Mouse (Mus musculus) lung, postnatal 0 days (tissue): ENCODE measurements around the gene Xaf1. TPM values are rescaled to one million over a fixed set of nuclear protein-coding genes. Genes with fewer than 3 reads are reported as not detected.

Experiments
- ATAC-seq: fragments of 200-750 bp; cut with Nextera tagmentation; 2 replicates; pipeline ENCODE4 v1.8.0; 2017; ENCODE audit warnings: moderate library complexity
- DNase-seq: peaks from one replicate; pipeline ENCODE4 v3.0.0-alpha.2; 2016; ENCODE audit warnings: low spot score
- H3K27ac ChIP-seq: fragments of 300-500 bp; sonication (generic); 2 replicates; pipeline ENCODE4 v1.5.1; 2014; ENCODE audit warnings: antibody characterized with exemption, mild to moderate bottlenecking, low read length, mixed read lengths
- H3K27me3 ChIP-seq: fragments of 300-500 bp; sonication (generic); replicated peaks from 2 replicates; pipeline ENCODE4 v1.6.1; 2014; ENCODE audit warnings: low read length, mixed read lengths; ENCODE audit not compliant: insufficient read depth
- H3K36me3 ChIP-seq: fragments of 300-500 bp; sonication (generic); 2 replicates; pipeline ENCODE4 v1.6.1; 2014; ENCODE audit warnings: low read length, mixed read lengths; ENCODE audit not compliant: insufficient read depth
- H3K4me1 ChIP-seq: fragments of 300-500 bp; sonication (generic); 2 replicates; pipeline ENCODE4 v1.6.1; 2014; ENCODE audit warnings: antibody characterized with exemption, low read depth, low read length, mixed read lengths; ENCODE audit not compliant: insufficient read depth
- H3K4me2 ChIP-seq: fragments of 300-500 bp; sonication (generic); replicated peaks from 2 replicates; pipeline ENCODE4 v1.6.1; 2014; ENCODE audit warnings: low read depth, mild to moderate bottlenecking, low read length, moderate library complexity, mixed read lengths
- H3K4me3 ChIP-seq: fragments of 300-500 bp; sonication (generic); 2 replicates; pipeline ENCODE4 v1.5.1; 2014; ENCODE audit warnings: low read depth, low read length
- H3K9ac ChIP-seq: fragments of 300-500 bp; sonication (generic); replicated peaks from 2 replicates; pipeline ENCODE4 v1.6.1; 2014; ENCODE audit warnings: low read depth, mild to moderate bottlenecking
- H3K9me3 ChIP-seq: fragments of 300-500 bp; sonication (generic); 2 replicates; pipeline ENCODE4 v1.6.1; 2016; ENCODE audit warnings: low read length, mixed read lengths
- CTCF ChIP-seq: IDR thresholded peaks from 2 replicates; pipeline ENCODE4 v1.5.1; 2016; ENCODE audit warnings: antibody characterized with exemption, mild to moderate bottlenecking
- EP300 ChIP-seq: IDR thresholded peaks from 2 replicates; pipeline ENCODE4 v1.6.1; 2016; ENCODE audit warnings: antibody characterized with exemption, mild to moderate bottlenecking, control low read depth
- WGBS: fragments of 180-500 bp; shearing (Covaris S2); extraction: QIAGEN DNeasy Blood & Tissue Kit; methylation state at CpG from one replicate; pipeline ENCODE4 v1.1.7; 2014; 5-methylcytosine and 5-hydroxymethylcytosine counted together
- polyA plus RNA-seq: library from polyadenylated mRNA; unstranded; fragments of >200 nt; fragmentation: Nextera tagmentation; extraction: Ambion mirVana; gene quantifications from 2 replicates; pipeline ENCODE4 v1.2.1, GENCODE M21; 2015

Gene Xaf1
- 32.3 and 39.7 TPM in 2 replicates for polyA plus RNA-seq

GRCm38 (mm10) chr11:72301334-72301733 lies at the start of gene Xaf1:
Xaf1 (plus strand) TSS chr11:72301629.
- DNase-seq (peak; percentile 95), ATAC-seq (peak; percentile 97)
- Histone ChIP-seq H3K4me3 (peak within 1 kb of the TSS; percentile 40), H3K9me3 (no peaks in the 10 kb centered on the region), H3K27ac (peak within 1 kb of the TSS; percentile 79), H3K9ac (peak within 1 kb of the TSS; percentile 8), H3K27me3 (no peaks in the 10 kb centered on the region), H3K4me1 (peaks cover 12% of the 10 kb centered on the region; the same call in 1 of the 2 replicates), H3K4me2 (peak within 1 kb of the TSS; percentile 69), H3K36me3 (no peaks in the 10 kb centered on the region; the same call in 1 of the 2 replicates)
- WGBS = 1% methylated on average over 6 of the region's 6 CpGs
- TF ChIP-seq CTCF (no peak), EP300 (no peak)

- Histone ChIP-seq H3K9ac (no peak overlapping the region), H3K36me3 (no peaks in the 10 kb centered on the region), H3K9me3 (no peaks in the 10 kb centered on the region), H3K27ac (no peak overlapping the region), H3K4me3 (no peak overlapping the region), H3K4me2 (no peak overlapping the region), H3K27me3 (no peaks in the 10 kb centered on the region), H3K4me1 (no peaks in the 10 kb centered on the region)
- 93% methylated on average over 4 of the region's 4 CpGs for WGBS
- DNase-seq (no peak), ATAC-seq (no peak)
- TF ChIP-seq EP300 (no peak), CTCF (no peak)
Observed at GRCm38 (mm10) chr11:72255629-72256028, 45.8 kb upstream of the Xaf1 start.

GRCm38 (mm10) chr11:72256441-72256840 lies 45.0 kb upstream of the Xaf1 start:
- WGBS = 76% methylated on average over 2 of the region's 2 CpGs
- no peaks in the 10 kb centered on the region for H3K36me3 ChIP-seq
- no peaks in the 10 kb centered on the region for H3K27me3 ChIP-seq
- no peak overlapping the region for H3K4me2 ChIP-seq
- TF ChIP-seq EP300 = no peak
- TF ChIP-seq CTCF = no peak
- no peaks in the 10 kb centered on the region for H3K4me1 ChIP-seq
- H3K27ac ChIP-seq = no peak overlapping the region
- H3K9ac ChIP-seq = no peak overlapping the region
- no peak overlapping the region for H3K4me3 ChIP-seq
- no peak for DNase-seq
- no peaks in the 10 kb centered on the region for H3K9me3 ChIP-seq
- ATAC-seq = no peak

GRCm38 (mm10) chr11:72265483-72265882 lies 35.9 kb upstream of the Xaf1 start:
- 0 out of 2 replicates have a peak, but pooled peaks cover 10% of the 10 kb centered on the region for H3K27me3 ChIP-seq
- ATAC-seq (no peak), DNase-seq (no peak)
- H3K4me2 ChIP-seq = no peak overlapping the region
- H3K4me1 ChIP-seq = peaks cover 12% of the 10 kb centered on the region
- no peak overlapping the region for H3K9ac ChIP-seq
- H3K36me3 ChIP-seq = no peaks in the 10 kb centered on the region
- 8% methylated on average over 11 of the region's 11 CpGs for WGBS
- H3K9me3 ChIP-seq = no peaks in the 10 kb centered on the region
- no peak overlapping the region for H3K27ac ChIP-seq
- no peak overlapping the region for H3K4me3 ChIP-seq
- TF ChIP-seq EP300 (no peak), CTCF (no peak)

GRCm38 (mm10) chr11:72266207-72266959 lies 35.0 kb upstream of the Xaf1 start:
- H3K4me3 ChIP-seq = peak overlapping the region; percentile 36
- H3K9me3 ChIP-seq = no peaks in the 10 kb centered on the region
- DNase-seq (peak; percentile 67), ATAC-seq (peak; percentile 81)
- H3K27ac ChIP-seq = no peak overlapping the region
- H3K9ac ChIP-seq = no peak overlapping the region
- peaks cover 12% of the 10 kb centered on the region for H3K4me1 ChIP-seq
- no peaks in the 10 kb centered on the region for H3K36me3 ChIP-seq
- peak overlapping the region; percentile 68 for H3K4me2 ChIP-seq
- 0 out of 2 replicates have a peak, but pooled peaks cover 10% of the 10 kb centered on the region for H3K27me3 ChIP-seq
- TF ChIP-seq EP300 (no peak), CTCF (peak; percentile 61)
- 2% methylated on average over 46 of the region's 46 CpGs for WGBS

GRCm38 (mm10) chr11:72266960-72267560 lies 34.4 kb upstream of the Xaf1 start, which contains the start of gene Slc13a5:
Slc13a5 (minus strand) TSS chr11:72267222.
- Histone ChIP-seq H3K27ac (no peak within 1 kb of the TSS), H3K4me3 (peak within 1 kb of the TSS; percentile 36), H3K36me3 (no peaks in the 10 kb centered on the region), H3K4me1 (peaks cover 12% of the 10 kb centered on the region), H3K9me3 (no peaks in the 10 kb centered on the region), H3K4me2 (peak within 1 kb of the TSS; percentile 68), H3K9ac (no peak within 1 kb of the TSS), H3K27me3 (0 out of 2 replicates have a peak, but pooled peaks cover 10% of the 10 kb centered on the region)
- ATAC-seq = no peak; the same call in 1 of the 2 replicates
- no peak for TF ChIP-seq CTCF
- WGBS = 6% methylated on average over 36 of the region's 36 CpGs
- DNase-seq = no peak
